Mouse (Mus musculus) gastrocnemius, adult 8-10 months (tissue): ENCODE results near the gene Polr1d. TPM values are rescaled to one million over a fixed set of nuclear protein-coding genes. Genes with fewer than 3 reads are reported as not detected.

Experiments used
- DNase-seq, 2 experiments: peaks; one replicate each; pipeline ENCODE4 v3.0.0; 2022; ENCODE audit warnings: low spot score in 2 of 2
- total RNA-seq, 4 experiments: library from RNA; stranded (reverse); gene quantifications; 2 replicates each; pipeline ENCODE4 v1.2.4; 2022

Polr1d gene
- total RNA-seq, 4 experiments from 2014 or later, result 81.9 to 91.0 (median 83.4) TPM

- no peak for DNase-seq
Observed at GRCm38 (mm10) chr5:147086816-147087215, 10.0 kb downstream of the Polr1d start.

- no peak for DNase-seq
Observed at GRCm38 (mm10) chr5:147089836-147090235, 13.0 kb downstream of the Polr1d start.

- no peak for DNase-seq
Observed at GRCm38 (mm10) chr5:147090256-147090963, 13.6 kb downstream of the Polr1d start.

GRCm38 (mm10) chr5:147092448-147092847 lies 15.6 kb downstream of the Polr1d start:
- no peak for DNase-seq

- DNase-seq, result no peak
Observed at GRCm38 (mm10) chr5:147094296-147094695, 17.4 kb downstream of the Polr1d start.

GRCm38 (mm10) chr5:147096586-147096985 lies 19.7 kb downstream of the Polr1d start:
- no peak for DNase-seq

GRCm38 (mm10) chr5:147098667-147099066 lies 21.8 kb downstream of the Polr1d start:
- no peak for DNase-seq

GRCm38 (mm10) chr5:147100180-147100579 lies 23.3 kb downstream of the Polr1d start:
- no peak for DNase-seq

- DNase-seq, result no peak
Observed at GRCm38 (mm10) chr5:147102295-147102694, 25.4 kb downstream of the Polr1d start.

GRCm38 (mm10) chr5:147107276-147107675 lies 30.4 kb downstream of the Polr1d start:
- no peak for DNase-seq

- no peak for DNase-seq
Observed at GRCm38 (mm10) chr5:147108861-147109591, 32.2 kb downstream of the Polr1d start.

- DNase-seq, result no peak
Observed at GRCm38 (mm10) chr5:147114738-147115137, 37.9 kb downstream of the Polr1d start.

- DNase-seq, result no peak
Observed at GRCm38 (mm10) chr5:147115631-147116030, 38.8 kb downstream of the Polr1d start.

GRCm38 (mm10) chr5:147117027-147117426 lies 40.2 kb downstream of the Polr1d start:
- no peak for DNase-seq

- DNase-seq, result no peak
Observed at GRCm38 (mm10) chr5:147121146-147121545, 44.3 kb downstream of the Polr1d start.

GRCm38 (mm10) chr5:147124794-147125193 lies 47.9 kb downstream of the Polr1d start:
- no peak for DNase-seq

- DNase-seq, result no peak
Observed at GRCm38 (mm10) chr5:147125542-147126185, 48.8 kb downstream of the Polr1d start.

- DNase-seq, result no peak
Observed at GRCm38 (mm10) chr5:147127860-147128259, 51.0 kb downstream of the Polr1d start.

- no peak for DNase-seq
Observed at GRCm38 (mm10) chr5:147129484-147129883, 52.6 kb downstream of the Polr1d start.

GRCm38 (mm10) chr5:147131912-147132311 lies 55.1 kb downstream of the Polr1d start:
- DNase-seq, result no peak

GRCm38 (mm10) chr5:147133662-147134061 lies 56.8 kb downstream of the Polr1d start:
- no peak for DNase-seq

- DNase-seq, result no peak
Observed at GRCm38 (mm10) chr5:147134341-147135088, 57.7 kb downstream of the Polr1d start.
